In genomic region chr12:12681101-12681500, GRCm38 (mm10) we compare ENCODE assay signal across 9 mouse cellular contexts.
DNase-seq lines count a peak whose midpoint lies in the region; ATAC-seq lines count a peak whose summit lies in the region.
"Had no signal": no experiment of that assay in that cellular context is flagged by ENCODE, and none has a peak within 500 bp of the region (broad histone marks: within the 10 kb centered on the region; RNA-seq: fewer than 3 reads in every experiment).

No protein-coding gene starts in this region.

- H3K27ac ChIP-seq in forebrain, embryonic 16.5 days (ENCODE audit: low read length), result peak overlapping the region; percentile 95
- peak overlapping the region; percentile 93 for H3K27ac ChIP-seq in midbrain, embryonic 10.5 days (replicated peaks)

- WGBS in forebrain, embryonic 16.5 days, result 3% methylated on average over 6 of the region's 6 CpGs
- WGBS in midbrain, embryonic 10.5 days, result 15% methylated on average over 6 of the region's 6 CpGs

- H3K4me2 ChIP-seq in forebrain, embryonic 16.5 days (ENCODE audit: low read length), result peak overlapping the region; percentile 68

- intact Hi-C loops in left cerebral cortex, postnatal 4 days (cut with DNase I), result loop anchor here (10.0 kb wide), 1 partner anchor 254 kb away; no protein-coding TSS in a partner anchor

- H3K9me3 ChIP-seq in forebrain, embryonic 16.5 days (ENCODE audit: control insufficient read depth, low read length), result no peaks in the 10 kb centered on the region
- no peaks in the 10 kb centered on the region for H3K9me3 ChIP-seq in midbrain, embryonic 10.5 days (replicated peaks)

- H3K4me1 ChIP-seq in forebrain, embryonic 16.5 days (replicated peaks; ENCODE audit: control insufficient read depth, insufficient read depth, low read length), result peaks cover 55% of the 10 kb centered on the region
- H3K4me1 ChIP-seq in midbrain, embryonic 10.5 days, result peaks cover 95% of the 10 kb centered on the region

- no peaks in the 10 kb centered on the region for H3K36me3 ChIP-seq in forebrain, embryonic 16.5 days (ENCODE audit: control insufficient read depth, insufficient read depth)
- no peaks in the 10 kb centered on the region for H3K36me3 ChIP-seq in midbrain, embryonic 10.5 days

- DNase-seq in right cerebral cortex, postnatal 10 days (ENCODE audit: low spot score in 2 of 2), result peak; percentile 32 to 38
- no peak for DNase-seq in right cerebral cortex, postnatal 14 days
- peak; percentile 73 for DNase-seq in midbrain, embryonic 10.5 days (ENCODE audit: low spot score)
- DNase-seq in natural killer cell, adult 2 months (ENCODE audit: low spot score in 2 of 2), result no peak
- no peak for DNase-seq in left cerebral cortex, postnatal 4 days
- DNase-seq in ovary, postnatal 14 days (ENCODE audit: low spot score), result no peak

- H3K4me3 ChIP-seq in forebrain, embryonic 16.5 days (replicated peaks; ENCODE audit: low read length), result peak overlapping the region; percentile 47
- H3K4me3 ChIP-seq in midbrain, embryonic 10.5 days, result peak overlapping the region; percentile 49

- ATAC-seq in forebrain, embryonic 16.5 days, result peak; percentile 22
- ATAC-seq: inflammation-experienced regulatory T-cells, adult 6 months; Patski had no signal

- peak overlapping the region; percentile 77 for H3K9ac ChIP-seq in forebrain, embryonic 16.5 days (replicated peaks; ENCODE audit: low read depth, low read length)

- no peaks in the 10 kb centered on the region for H3K27me3 ChIP-seq in forebrain, embryonic 16.5 days (replicated peaks; ENCODE audit: control insufficient read depth, insufficient read depth, low read length)
- peaks cover 52% of the 10 kb centered on the region for H3K27me3 ChIP-seq in midbrain, embryonic 10.5 days (ENCODE audit: low read depth, poor library complexity, severe bottlenecking)
- H3K27me3 ChIP-seq: Patski had no signal

Comparison
In these comparisons a context has a peak if more than half of its experiments do, and no peak if none do; other contexts are left out.
1. DNase-seq: peak in right cerebral cortex, postnatal 10 days (2 of 2) and midbrain, embryonic 10.5 days (single experiment); none in right cerebral cortex, postnatal 14 days (single experiment), natural killer cell, adult 2 months (0 of 2), left cerebral cortex, postnatal 4 days (single experiment) and ovary, postnatal 14 days (single experiment).